Mouse (Mus musculus) neural tube, embryonic 14.5 days (tissue): Measurements from ENCODE around the gene Wbp1l. TPM values are rescaled to one million over a fixed set of nuclear protein-coding genes. Genes with fewer than 3 reads are reported as not detected.

ENCODE experiments used
- ATAC-seq: fragments of 200-750 bp; cut with Nextera tagmentation; 2 replicates; pipeline ENCODE4 v1.8.0; 2017; ENCODE audit warnings: low read depth, mild to moderate bottlenecking, moderate TSS enrichment, moderate library complexity
- H3K27ac ChIP-seq: fragments of 300-500 bp; sonication (generic); 2 replicates; pipeline ENCODE4 v1.5.1; 2014; ENCODE audit warnings: low read depth, mild to moderate bottlenecking, control low read depth, low read length, moderate library complexity, mixed read lengths
- H3K27me3 ChIP-seq: fragments of 300-500 bp; sonication (generic); 2 replicates; pipeline ENCODE4 v1.6.1; 2014; ENCODE audit warnings: low read length; ENCODE audit not compliant: control insufficient read depth, insufficient read depth
- H3K36me3 ChIP-seq: fragments of 300-500 bp; sonication (generic); 2 replicates; pipeline ENCODE4 v1.6.1; 2014; ENCODE audit warnings: low read length, mixed read lengths; ENCODE audit not compliant: control insufficient read depth, insufficient read depth
- H3K4me1 ChIP-seq: fragments of 300-500 bp; sonication (generic); 2 replicates; pipeline ENCODE4 v1.6.1; 2014; ENCODE audit warnings: low read length; ENCODE audit not compliant: control insufficient read depth, insufficient read depth
- H3K4me2 ChIP-seq: fragments of 300-500 bp; sonication (generic); 2 replicates; pipeline ENCODE4 v1.6.1; 2014; ENCODE audit warnings: mild to moderate bottlenecking, low read depth, low read length, control low read depth
- H3K4me3 ChIP-seq: fragments of 300-500 bp; sonication (generic); 2 replicates; pipeline ENCODE4 v1.5.1; 2014; ENCODE audit warnings: low read depth, low read length, control low read depth, mixed read lengths
- H3K9ac ChIP-seq: fragments of 300-500 bp; sonication (generic); replicated peaks from 2 replicates; pipeline ENCODE4 v1.6.1; 2014; ENCODE audit warnings: low read depth, mild to moderate bottlenecking, control low read depth, low read length, mixed read lengths
- H3K9me3 ChIP-seq: fragments of 300-500 bp; sonication (generic); 2 replicates; pipeline ENCODE4 v1.6.1; 2016; ENCODE audit warnings: low read length; ENCODE audit not compliant: control insufficient read depth
- WGBS: fragments of 180-500 bp; shearing (Covaris S2); extraction: QIAGEN DNeasy Blood & Tissue Kit; methylation state at CpG from one replicate; pipeline ENCODE4 v1.1.7; 2014; 5-methylcytosine and 5-hydroxymethylcytosine counted together
- polyA plus RNA-seq: library from polyadenylated mRNA; unstranded; fragments of >200 nt; fragmentation: Nextera tagmentation; extraction: Ambion mirVana; gene quantifications from 2 replicates; pipeline ENCODE4 v1.2.1, GENCODE M21; 2014

Wbp1l gene
- polyA plus RNA-seq, 1 experiment from 2014 or later: 28.2 TPM

GRCm38 (mm10) chr19:46670691-46671090, 71.8 kb downstream of the Wbp1l start:
- Histone ChIP-seq H3K4me3 (no peak overlapping the region), H3K36me3 (no peaks in the 10 kb centered on the region), H3K9ac (no peak overlapping the region), H3K9me3 (no peaks in the 10 kb centered on the region), H3K27ac (no peak overlapping the region), H3K4me2 (no peak overlapping the region), H3K4me1 (no peaks in the 10 kb centered on the region), H3K27me3 (no peaks in the 10 kb centered on the region; the same call in 1 of the 2 replicates)
- ATAC-seq: peak; percentile 77; the same call in 1 of the 2 replicates
- 37% methylated on average over 13 of the region's 13 CpGs for WGBS

- H3K27ac ChIP-seq: no peak within 1 kb of the TSS
- ATAC-seq: no peak
- H3K9ac ChIP-seq: no peak within 1 kb of the TSS
- no peaks in the 10 kb centered on the region; the same call in 1 of the 2 replicates for H3K27me3 ChIP-seq
- no peak within 1 kb of the TSS for H3K4me3 ChIP-seq
- no peaks in the 10 kb centered on the region for H3K4me1 ChIP-seq
- WGBS: 83% methylated on average over 5 of the region's 5 CpGs
- no peak within 1 kb of the TSS for H3K4me2 ChIP-seq
- no peaks in the 10 kb centered on the region for H3K9me3 ChIP-seq
- H3K36me3 ChIP-seq: no peaks in the 10 kb centered on the region
Measured at GRCm38 (mm10) chr19:46672766-46673418, 74.0 kb downstream of the Wbp1l start, which contains the start of gene Cyp17a1. Gene Cyp17a1 (minus strand): TSS chr19:46673172.

GRCm38 (mm10) chr19:46675641-46676040, 76.8 kb downstream of the Wbp1l start:
- Histone ChIP-seq H3K27ac (no peak overlapping the region), H3K4me2 (no peak overlapping the region), H3K9me3 (no peaks in the 10 kb centered on the region), H3K36me3 (no peaks in the 10 kb centered on the region), H3K27me3 (no peaks in the 10 kb centered on the region; the same call in 1 of the 2 replicates), H3K4me1 (no peaks in the 10 kb centered on the region), H3K9ac (no peak overlapping the region), H3K4me3 (no peak overlapping the region)
- no peak for ATAC-seq
- 82% methylated on average over 3 of the region's 3 CpGs for WGBS

GRCm38 (mm10) chr19:46679720-46680383, 81.0 kb downstream of the Wbp1l start:
- Histone ChIP-seq H3K27me3 (no peaks in the 10 kb centered on the region), H3K4me2 (no peak overlapping the region), H3K9ac (no peak overlapping the region), H3K9me3 (no peaks in the 10 kb centered on the region), H3K4me1 (no peaks in the 10 kb centered on the region), H3K4me3 (no peak overlapping the region), H3K36me3 (no peaks in the 10 kb centered on the region), H3K27ac (no peak overlapping the region)
- 75% methylated on average over 12 of the region's 12 CpGs for WGBS
- no peak for ATAC-seq

GRCm38 (mm10) chr19:46689460-46690372, 90.8 kb downstream of the Wbp1l start, which contains the start of gene Borcs7:
Gene Borcs7 (plus strand): TSS chr19:46689906.
- WGBS: 2% methylated on average over 44 of the region's 44 CpGs
- no peaks in the 10 kb centered on the region for H3K27me3 ChIP-seq
- H3K9ac ChIP-seq: peak within 1 kb of the TSS; percentile 88
- H3K4me1 ChIP-seq: no peaks in the 10 kb centered on the region; the same call in 1 of the 2 replicates
- no peaks in the 10 kb centered on the region for H3K36me3 ChIP-seq
- ATAC-seq: peak; percentile 94
- peak within 1 kb of the TSS; percentile 82 for H3K27ac ChIP-seq
- H3K4me3 ChIP-seq: peak within 1 kb of the TSS; percentile 69
- H3K4me2 ChIP-seq: peak within 1 kb of the TSS; percentile 47
- H3K9me3 ChIP-seq: no peaks in the 10 kb centered on the region

- H3K9ac ChIP-seq: peak overlapping the region; percentile 88
- peak; percentile 35; the same call in 1 of the 2 replicates for ATAC-seq
- no peaks in the 10 kb centered on the region for H3K9me3 ChIP-seq
- H3K36me3 ChIP-seq: peaks cover 5% of the 10 kb centered on the region; the same call in 1 of the 2 replicates
- peak overlapping the region; percentile 47 for H3K4me2 ChIP-seq
- WGBS: 72% methylated on average over 11 of the region's 11 CpGs
- peak overlapping the region; percentile 69 for H3K4me3 ChIP-seq
- no peaks in the 10 kb centered on the region for H3K27me3 ChIP-seq
- H3K4me1 ChIP-seq: no peaks in the 10 kb centered on the region; the same call in 1 of the 2 replicates
- peak overlapping the region; percentile 82 for H3K27ac ChIP-seq
Measured at GRCm38 (mm10) chr19:46690387-46690786, 91.5 kb downstream of the Wbp1l start.

- ATAC-seq: no peak
- 88% methylated on average over 2 of the region's 2 CpGs for WGBS
- Histone ChIP-seq H3K4me3 (no peak overlapping the region), H3K4me2 (no peak overlapping the region), H3K36me3 (peaks cover 5% of the 10 kb centered on the region; the same call in 1 of the 2 replicates), H3K27ac (no peak overlapping the region), H3K9ac (no peak overlapping the region), H3K4me1 (no peaks in the 10 kb centered on the region; the same call in 1 of the 2 replicates), H3K9me3 (no peaks in the 10 kb centered on the region), H3K27me3 (no peaks in the 10 kb centered on the region)
Measured at GRCm38 (mm10) chr19:46691078-46691477, 92.2 kb downstream of the Wbp1l start.

GRCm38 (mm10) chr19:46693146-46693545, 94.3 kb downstream of the Wbp1l start:
- Histone ChIP-seq H3K27ac (no peak overlapping the region), H3K27me3 (no peaks in the 10 kb centered on the region), H3K36me3 (peaks cover 5% of the 10 kb centered on the region; the same call in 1 of the 2 replicates), H3K4me2 (no peak overlapping the region), H3K4me3 (no peak overlapping the region), H3K9ac (no peak overlapping the region), H3K4me1 (no peaks in the 10 kb centered on the region; the same call in 1 of the 2 replicates), H3K9me3 (no peaks in the 10 kb centered on the region)
- WGBS: 84% methylated on average over 4 of the region's 4 CpGs
- no peak for ATAC-seq
